Mouse (Mus musculus): Measurements from ENCODE around the gene Thrb. TPM values are rescaled to one million over a fixed set of nuclear protein-coding genes. Genes with fewer than 3 reads are reported as not detected.

The Thrb gene
- 10 to 100 TPM; 78.6 to 85.3 TPM for total RNA-seq (2021)

DNA sequence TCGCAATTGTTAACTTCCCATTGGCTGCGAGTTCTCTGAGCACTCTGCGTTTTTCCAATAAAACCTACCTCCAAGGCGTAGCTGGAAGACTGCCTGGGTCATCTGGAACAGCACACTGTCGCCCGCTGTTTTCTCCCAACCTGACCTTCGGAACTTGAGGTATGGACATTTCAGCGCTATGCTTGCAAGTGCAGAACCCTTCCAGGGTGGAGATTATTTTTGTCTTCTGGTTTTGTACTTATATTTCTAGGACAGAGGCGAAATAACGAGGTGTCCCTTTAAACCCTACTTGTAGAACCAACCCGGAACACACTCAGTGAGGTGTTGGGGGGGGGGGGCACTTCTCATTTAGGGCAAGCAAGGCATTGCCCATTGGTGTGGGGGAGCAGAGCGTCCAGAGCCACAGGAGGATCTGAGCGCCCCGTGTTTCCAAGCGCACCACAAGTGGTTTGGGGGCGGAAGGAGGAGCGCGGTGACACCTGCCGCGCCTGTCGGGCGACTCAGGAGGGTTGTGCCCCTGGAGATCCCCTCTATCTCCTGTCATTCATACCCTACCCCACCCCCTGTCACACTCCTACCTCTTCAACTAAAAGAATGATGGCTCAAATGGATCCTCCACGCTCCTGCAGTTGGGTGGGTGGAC lies at the start of gene Thrb:
Gene Thrb (plus strand): TSS at position 576 of the 643 bp plus-strand sequence.
- DNase-seq (ENCODE audit: low spot score in 2 of 2) = peak; percentile 25 to 57
- intact Hi-C loops (cut with DNase I) = loop anchor here (1.0 to 10.0 kb wide), 11 partner anchors 67 to 527 kb away; no protein-coding TSS in a partner anchor

DNA sequence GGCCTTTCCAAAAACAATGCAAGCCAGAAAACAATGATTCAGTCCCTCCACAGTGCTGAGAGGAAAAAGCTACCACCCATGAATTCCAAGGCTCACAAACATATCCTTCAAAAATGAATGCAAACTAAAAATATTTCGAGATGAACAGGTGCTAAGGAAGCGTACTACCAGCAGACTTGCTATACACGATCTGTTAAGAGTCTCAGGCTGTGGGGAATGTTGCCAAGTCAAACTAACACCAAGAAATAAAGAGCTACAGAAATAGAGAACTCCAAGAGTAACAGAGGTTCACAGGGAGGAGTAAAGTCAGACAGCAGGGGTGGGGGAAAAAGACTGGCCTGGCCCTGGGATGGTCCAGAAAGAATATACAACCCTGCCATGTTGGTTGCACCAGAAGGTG lies 38.4 kb upstream of the Thrb start:
- DNase-seq (ENCODE audit: low spot score in 2 of 2) = peak; percentile 31 to 89

DNA sequence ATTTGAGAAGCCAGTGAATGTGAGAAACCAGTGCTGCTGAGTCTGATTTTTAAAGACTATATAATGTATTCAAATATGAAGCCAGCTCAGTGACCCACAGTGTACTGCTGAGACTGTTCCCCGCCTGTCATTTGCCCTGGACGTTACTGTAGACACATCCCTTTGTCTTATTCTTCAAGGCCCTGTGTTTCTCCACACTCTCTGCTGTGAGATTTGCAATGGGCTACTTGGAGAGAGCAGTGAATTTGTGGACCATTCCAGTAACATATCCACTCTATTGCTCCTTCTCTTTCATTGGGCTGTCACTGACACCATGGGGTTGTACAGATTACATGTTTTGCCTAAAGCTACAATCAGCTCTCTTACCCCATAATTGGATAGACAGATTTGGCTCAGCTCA lies 36.1 kb upstream of the Thrb start:
- DNase-seq (ENCODE audit: low spot score in 2 of 2) = no peak
- intact Hi-C loops (cut with DNase I) = loop anchor here (5.0 to 10.0 kb wide), 2 partner anchors 192 to 219 kb away; no protein-coding TSS in a partner anchor

More for the DNA sequence above, 38.4 kb upstream of the Thrb start:
- intact Hi-C loops (cut with DNase I) = loop anchor here (5.0 to 10.0 kb wide), 2 partner anchors 189 to 217 kb away; no protein-coding TSS in a partner anchor

DNA sequence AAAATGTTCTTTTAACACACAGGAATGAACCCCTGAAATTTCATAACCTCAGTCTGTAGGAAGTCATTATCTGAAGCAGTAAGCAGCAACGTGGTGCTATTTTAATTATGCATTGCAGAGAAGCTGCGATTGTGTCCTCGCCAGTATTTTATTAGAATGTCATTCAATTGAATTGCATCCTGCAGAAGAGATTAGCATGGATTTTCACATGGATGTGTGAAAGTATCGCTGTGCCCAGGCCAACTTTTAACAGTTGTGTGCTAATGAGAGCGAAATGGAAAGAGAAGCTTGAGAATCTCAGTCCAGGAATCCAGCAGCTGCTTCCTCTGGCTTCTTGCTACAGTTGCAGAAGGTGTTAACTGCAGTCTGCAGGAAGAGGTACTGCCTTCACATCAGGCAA lies 30.8 kb upstream of the Thrb start:
- DNase-seq (ENCODE audit: low spot score in 2 of 2) = peak in 1 of 2 experiments; percentile 8
- intact Hi-C loops (cut with DNase I) = loop anchor here (10.0 kb wide), 1 partner anchor 224 kb away; no protein-coding TSS in a partner anchor

DNA sequence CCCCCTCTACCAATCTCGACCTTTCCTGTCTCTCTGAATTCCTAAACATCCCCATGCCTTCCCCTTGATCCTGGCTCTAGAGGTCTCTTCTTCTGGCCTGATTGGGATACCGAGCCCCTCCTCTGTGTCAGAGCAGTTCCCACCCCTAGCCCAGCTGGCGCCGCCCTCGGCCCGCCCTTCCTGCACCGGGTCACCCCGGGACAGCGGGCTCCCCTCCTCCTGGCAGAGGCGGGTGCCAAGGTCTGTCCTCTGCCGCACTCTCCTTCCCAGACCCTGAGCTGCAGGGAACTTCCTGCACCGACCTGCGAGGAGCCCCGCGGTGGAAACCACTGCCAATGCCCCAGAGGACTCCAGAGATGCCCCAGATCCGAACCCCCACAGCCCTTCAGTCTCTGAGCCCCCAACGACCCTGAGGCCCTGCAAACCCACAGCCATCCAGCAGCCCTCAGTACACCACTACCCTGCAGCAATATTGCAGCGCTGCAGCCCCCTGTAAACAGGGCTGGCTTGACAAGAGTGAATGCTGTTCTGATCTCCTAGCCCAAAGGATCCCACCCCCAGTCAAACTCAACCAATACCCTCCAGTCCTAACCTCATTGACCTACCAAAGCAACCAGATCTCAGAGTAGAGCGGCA lies 27.1 kb upstream of the Thrb start:
- intact Hi-C loops (cut with DNase I) = no loop called here
- peak; percentile 7 to 31 for DNase-seq (ENCODE audit: low spot score in 2 of 2)

DNA sequence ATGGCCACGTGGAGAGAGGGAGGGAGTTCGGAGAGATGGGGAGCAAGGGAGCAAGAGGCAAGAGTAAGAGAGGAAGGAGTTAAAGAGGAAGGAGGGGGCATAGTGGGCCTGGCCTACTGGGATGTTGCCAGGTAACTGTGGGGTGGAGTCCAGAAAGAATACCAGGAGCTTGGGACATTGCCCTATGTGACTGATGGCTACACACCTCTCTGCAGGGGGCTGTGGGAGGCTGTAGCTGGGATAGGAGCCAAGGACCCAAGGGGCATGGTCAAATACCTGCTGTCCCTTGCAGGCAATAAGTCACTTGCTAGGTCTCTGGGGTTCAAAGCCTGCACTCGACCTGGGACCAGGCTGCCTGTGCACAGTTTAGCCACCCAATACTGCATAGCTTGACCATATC lies 23.1 kb upstream of the Thrb start:
- intact Hi-C loops (cut with DNase I) = no loop called here
- no peak for DNase-seq (ENCODE audit: low spot score in 2 of 2)

DNA sequence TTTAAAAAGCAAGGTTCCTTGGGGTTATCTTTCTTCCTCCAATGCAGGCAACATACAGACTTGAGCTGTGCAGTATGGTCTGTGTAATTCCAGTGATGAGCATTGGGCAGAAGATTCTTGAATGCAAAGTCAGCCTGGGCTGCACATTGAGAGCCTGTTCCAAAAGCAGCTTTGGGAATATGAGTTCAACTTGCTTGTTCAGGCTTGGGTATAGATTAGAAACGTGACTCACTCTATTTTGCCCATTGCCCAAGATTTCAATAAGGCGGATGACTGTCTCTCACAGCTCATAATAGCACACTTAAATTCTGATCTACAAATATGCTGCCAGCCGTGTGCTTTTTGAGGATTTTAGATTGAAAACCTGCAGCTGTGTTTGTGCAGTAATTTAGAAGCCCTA lies 18.3 kb upstream of the Thrb start:
- DNase-seq (ENCODE audit: low spot score in 2 of 2) = peak; percentile 13 to 68
- intact Hi-C loops (cut with DNase I) = no loop called here

DNA sequence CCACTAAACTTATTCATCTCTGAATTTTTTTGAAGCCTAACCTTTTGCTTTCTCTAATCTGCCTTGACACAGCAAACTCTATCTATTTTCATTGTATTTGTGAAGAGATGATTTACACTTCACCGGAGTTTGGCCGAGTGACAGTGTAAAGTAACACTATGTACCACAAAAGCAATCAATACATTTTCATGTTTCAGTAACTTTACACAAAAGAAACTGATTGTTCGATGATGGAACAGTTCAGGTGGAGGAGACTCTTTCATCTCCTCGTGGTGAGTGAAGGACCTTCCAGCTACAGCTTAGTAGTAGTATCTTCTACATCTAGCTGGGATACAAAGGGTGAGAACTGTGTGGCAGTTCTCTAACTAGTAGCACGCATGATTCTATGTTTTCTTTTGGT lies 5.0 kb upstream of the Thrb start:
- intact Hi-C loops (cut with DNase I) = loop anchor here (5.0 to 10.0 kb wide), 2 partner anchors 223 to 510 kb away; no protein-coding TSS in a partner anchor
- DNase-seq (ENCODE audit: low spot score in 2 of 2) = no peak

DNA sequence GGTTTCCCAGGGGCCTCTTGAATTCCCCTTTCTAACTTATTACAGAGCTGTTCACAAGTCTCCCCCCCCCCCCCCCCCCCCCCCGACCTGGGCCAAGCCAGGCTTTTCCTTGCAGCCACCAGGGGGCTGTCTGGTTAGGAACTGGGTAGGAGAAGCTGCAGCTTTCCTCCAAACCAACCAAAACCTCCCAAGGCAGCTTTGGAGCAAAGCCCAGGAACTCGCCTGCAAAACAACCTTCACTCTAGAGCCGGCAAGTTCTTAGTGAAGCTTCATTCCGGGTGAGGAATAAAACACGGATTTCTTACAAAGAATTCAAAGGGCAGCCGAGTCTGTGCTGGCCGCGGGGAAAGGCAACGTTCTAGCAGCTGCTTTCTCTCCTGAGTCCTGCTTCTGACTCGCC lies 1.0 kb upstream of the Thrb start:
- DNase-seq (ENCODE audit: low spot score in 2 of 2) = peak; percentile 73 to 95
- intact Hi-C loops (cut with DNase I) = loop anchor here (1.0 to 10.0 kb wide), 3 partner anchors 227 to 506 kb away; no protein-coding TSS in a partner anchor

DNA sequence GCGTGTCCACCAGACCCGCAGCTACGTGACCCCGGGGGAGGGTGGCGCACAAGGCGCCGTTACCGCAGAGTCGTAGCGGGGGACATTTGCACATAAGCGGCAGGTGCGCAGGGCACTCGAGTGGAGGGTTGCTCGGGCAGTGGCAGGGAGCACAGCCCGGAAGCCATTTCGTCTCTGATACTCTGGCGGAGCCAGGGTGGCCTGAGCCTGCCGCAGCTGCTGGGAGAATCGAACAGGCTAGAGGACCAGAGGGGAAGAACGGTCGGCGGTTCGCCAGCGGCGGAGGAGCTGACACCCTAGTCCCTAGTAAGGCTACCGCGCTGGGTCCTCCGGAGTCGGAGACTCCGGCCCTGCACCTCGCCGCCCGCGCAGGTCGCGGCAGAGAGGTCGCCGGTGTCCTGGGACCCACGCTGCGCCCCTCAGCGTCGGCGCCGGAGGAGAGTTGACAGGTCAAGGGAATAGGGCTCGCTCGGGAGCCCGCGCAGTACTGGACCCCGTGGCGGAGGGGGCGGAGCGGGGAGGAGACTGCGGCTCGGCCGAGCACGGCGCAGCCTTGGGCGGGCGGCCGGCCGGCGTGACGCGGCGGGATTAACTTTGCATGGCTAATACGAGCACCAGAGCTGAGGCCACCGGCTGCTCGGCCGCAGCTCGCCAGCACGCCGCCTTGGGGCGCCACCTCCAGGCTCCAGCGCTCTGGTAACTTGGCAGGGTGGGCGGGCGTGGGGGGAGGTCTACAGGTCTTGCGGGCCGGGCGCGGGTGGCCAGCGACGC lies 453 bp downstream of the Thrb start:
- intact Hi-C loops (cut with DNase I) = loop anchor here (2.0 to 5.0 kb wide), 8 partner anchors 67 to 527 kb away; no protein-coding TSS in a partner anchor
- peak; percentile 81 to 82 for DNase-seq (ENCODE audit: low spot score in 2 of 2)

DNA sequence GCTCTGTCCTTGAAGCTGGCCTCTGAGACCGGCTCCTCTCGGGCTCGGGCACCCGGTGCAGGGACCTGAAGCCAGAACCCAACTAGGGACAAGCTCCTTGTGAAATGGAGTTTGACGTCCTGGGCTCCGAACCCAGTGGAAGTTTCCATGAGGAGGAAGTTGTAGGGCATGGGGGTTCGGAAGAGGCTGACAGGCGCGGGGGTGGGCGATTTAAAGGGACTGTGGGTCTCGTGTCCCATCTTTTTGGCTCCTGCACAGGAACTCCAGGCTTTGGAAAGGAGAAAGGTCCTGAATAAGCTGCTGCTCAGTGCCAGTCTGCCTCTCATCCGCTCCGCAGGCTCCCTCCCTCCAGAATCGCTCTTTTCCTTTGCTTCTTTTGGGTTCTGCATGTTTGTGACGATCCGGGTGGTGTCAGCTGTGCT lies 1.1 kb downstream of the Thrb start:
- peak; percentile 71 to 75 for DNase-seq (ENCODE audit: low spot score in 2 of 2)
- intact Hi-C loops (cut with DNase I) = loop anchor here (2.0 to 5.0 kb wide), 8 partner anchors 66 to 526 kb away; no protein-coding TSS in a partner anchor

DNA sequence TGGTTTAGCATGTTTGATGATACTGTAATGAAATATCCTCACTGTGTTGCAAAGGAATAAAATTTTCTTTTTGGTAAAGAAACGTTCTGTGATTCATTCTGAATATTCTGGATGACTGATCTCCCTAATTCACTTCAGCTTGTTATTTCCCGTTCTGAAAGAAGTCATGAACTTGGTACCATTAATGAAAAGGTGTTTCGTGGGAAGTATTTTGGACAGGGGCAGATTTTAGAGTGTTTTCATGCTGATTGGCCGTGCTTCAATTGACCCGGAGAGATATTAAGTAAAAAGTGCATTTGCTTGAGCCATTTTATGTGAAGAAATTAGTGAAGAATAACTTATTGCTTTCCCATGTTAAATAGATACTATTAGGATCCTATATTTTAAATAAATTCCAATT lies 2.0 kb downstream of the Thrb start:
- DNase-seq (ENCODE audit: low spot score in 2 of 2) = no peak
- intact Hi-C loops (cut with DNase I) = loop anchor here (5.0 kb wide), 6 partner anchors 65 to 525 kb away; no protein-coding TSS in a partner anchor

DNA sequence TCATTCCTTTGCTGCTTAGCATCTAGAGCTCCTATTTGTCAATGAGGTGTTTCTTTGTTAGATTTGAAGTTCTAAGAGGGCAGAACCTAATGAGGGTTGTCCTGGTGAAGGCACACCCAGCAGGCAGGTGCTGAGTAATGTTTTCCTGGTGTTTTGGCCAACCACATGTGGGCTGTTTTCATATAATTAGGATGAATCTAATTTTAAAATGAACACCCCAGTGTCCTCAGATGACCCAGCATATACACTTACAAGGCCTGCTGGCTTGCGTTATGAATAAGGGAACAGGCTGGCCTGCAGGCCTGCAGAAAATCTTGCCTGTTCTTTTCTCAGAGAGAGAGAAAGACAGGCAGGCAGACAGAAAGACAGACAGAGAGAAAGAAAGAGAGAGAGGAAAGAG lies 14.3 kb downstream of the Thrb start:
- intact Hi-C loops (cut with DNase I) = no loop called here
- DNase-seq (ENCODE audit: low spot score in 2 of 2) = no peak

DNA sequence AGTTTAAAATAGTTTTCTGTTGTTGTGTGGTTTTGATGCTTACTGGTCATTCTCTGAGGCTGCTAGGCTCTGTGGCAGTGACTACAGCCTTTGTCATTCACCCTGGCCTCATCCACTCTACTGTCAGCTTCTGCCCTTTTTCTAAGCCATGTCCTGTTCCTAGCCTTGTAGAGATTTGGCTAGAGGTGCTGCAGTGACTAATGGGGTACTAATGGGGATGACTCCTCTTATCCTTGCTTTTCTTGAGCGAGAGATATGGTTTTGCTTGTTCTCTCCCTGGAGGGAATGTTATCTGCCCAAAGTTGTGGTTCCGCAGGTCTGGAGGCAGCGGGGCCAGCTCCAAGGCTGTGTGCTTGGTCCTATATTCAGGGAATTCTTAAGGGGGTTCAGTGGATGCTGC lies 15.2 kb downstream of the Thrb start:
- intact Hi-C loops (cut with DNase I) = no loop called here
- no peak for DNase-seq (ENCODE audit: low spot score in 2 of 2)

DNA sequence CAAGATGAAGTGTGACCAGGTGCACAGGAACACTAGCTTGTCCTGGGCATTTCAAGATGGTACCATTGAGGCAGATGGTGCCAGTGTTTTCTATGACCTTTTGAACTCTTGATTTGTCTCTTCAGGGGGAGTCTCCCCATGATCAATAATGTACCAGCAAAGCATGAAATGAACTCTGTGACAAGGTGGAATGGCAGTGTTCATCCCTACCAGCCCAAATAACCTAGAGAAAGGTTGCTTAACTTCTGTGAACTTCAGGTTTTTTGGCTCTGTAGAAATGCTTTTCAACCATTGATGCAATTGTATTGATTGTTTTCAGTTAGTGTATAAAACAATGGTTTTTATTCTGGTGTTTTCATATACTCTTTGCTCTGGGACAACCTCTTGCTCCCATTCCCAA lies 21.4 kb downstream of the Thrb start:
- intact Hi-C loops (cut with DNase I) = no loop called here
- DNase-seq (ENCODE audit: low spot score in 2 of 2) = no peak

DNA sequence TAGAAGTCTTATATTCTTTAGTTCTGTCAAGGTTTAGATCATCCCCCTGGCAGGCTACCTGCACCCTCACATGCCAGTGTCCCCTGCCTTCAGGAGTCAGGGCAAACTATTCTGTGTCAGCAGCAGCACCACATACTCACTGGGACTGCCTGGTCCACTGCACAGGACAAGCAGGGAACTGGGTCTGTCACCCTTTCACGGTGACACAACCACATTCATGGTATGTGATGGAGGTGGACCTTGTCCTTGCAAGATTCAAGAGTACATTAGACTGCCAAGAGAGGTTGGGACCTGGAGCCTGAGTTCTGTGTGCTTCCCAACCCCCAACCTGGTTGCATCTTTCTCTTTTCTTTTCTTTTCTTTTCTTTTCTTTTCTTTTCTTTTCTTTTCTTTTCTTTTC lies 24.8 kb downstream of the Thrb start:
- intact Hi-C loops (cut with DNase I) = no loop called here
- no peak for DNase-seq (ENCODE audit: low spot score in 2 of 2)

DNA sequence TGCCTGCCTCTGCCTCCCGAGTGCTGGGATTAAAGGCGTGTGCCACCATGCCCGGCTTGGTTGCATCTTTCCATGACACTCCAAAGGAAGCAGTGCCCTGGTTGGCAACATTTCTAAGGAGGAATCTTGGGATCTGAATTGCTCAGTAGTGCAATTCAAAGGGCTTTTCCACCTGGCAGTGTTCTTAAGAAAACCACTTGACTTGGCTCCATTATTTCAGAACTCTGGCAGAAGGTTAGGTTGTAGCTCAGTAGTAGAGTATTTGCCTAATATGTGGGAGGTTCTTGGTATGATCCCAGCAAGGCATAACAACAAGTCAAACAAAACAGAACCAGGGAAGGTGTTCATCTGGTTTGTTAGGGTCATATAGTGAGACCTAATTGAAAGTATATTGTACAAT lies 25.4 kb downstream of the Thrb start:
- no peak for DNase-seq (ENCODE audit: low spot score in 2 of 2)
- intact Hi-C loops (cut with DNase I) = no loop called here

DNA sequence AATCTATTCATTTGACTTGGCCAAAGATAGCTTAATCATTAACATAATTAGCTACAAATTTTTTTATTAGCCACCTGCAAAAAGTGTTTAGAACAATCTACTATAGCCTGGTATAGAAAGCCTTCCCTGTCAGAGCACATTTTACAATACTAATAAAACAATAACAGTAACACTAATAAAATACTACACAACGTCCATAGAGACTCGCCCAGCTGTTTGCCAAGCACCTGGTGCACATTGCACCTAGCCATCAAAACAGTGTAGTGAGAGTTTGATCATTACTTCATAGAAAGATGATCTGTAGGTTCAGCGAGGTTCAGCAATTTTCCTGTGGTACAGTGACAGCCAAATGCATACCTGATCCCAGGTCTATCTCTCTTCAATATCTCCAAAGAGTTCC lies 26.9 kb downstream of the Thrb start:
- intact Hi-C loops (cut with DNase I) = no loop called here

DNA sequence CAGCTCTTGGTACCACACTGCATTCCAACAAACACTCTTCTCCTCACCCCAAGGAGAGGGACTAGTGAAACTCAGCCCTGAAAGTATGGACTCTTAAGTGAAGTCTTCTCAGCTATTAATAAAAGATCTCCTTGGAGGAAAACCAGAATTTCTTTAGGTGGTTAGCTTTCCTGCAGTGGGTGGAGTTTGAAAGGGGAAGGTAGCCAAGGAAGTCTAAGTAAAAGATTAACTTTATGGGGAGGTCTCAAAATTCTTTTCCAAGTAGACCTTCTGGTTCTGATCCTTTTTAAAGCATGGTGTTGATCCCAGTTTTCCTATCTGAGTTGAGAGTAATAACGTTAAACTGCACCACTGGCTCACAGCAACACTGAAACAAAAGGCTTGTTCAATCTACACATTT lies 31.2 kb downstream of the Thrb start:
- intact Hi-C loops (cut with DNase I) = no loop called here
- DNase-seq (ENCODE audit: low spot score in 2 of 2) = no peak

More for the DNA sequence above, 26.9 kb downstream of the Thrb start:
- no peak for DNase-seq (ENCODE audit: low spot score in 2 of 2)

DNA sequence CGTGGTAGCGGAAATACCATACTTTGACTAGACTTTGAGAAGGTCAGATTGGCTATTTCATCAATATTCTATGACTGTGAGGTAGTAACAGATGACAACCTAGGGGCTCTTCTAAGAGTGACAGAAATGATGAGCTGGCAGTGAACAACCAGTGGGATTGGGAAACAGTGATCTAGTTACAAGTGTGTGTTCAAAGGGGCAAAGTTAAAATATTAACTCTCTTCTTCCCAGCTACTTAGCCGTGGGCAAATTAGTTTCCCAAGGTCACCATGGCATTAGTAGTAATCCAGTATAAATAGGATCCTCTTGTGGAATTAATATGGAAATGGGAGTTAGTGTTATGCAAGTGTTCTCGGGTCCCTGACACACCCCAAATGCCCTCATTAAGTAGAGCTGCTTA lies 35.5 kb downstream of the Thrb start:
- no peak for DNase-seq (ENCODE audit: low spot score in 2 of 2)
- intact Hi-C loops (cut with DNase I) = no loop called here
